Mouse (Mus musculus): ENCODE measurements around the gene Guca1a.
"Not testable (repeated sequence)": the region's sequence is repeated elsewhere in the genome, so short reads cannot be mapped to it uniquely, and the experiment has no call there.

The Guca1a gene

GRCm38 (mm10) chr17:47400451-47400850 lies at the start of gene Guca1a:
TSS of gene Guca1a (minus strand) at chr17:47400584.
- in situ Hi-C loops (cut with MboI; ENCODE audit: low sequenced_read_pairs): no loop called here

- in situ Hi-C loops (cut with MboI; ENCODE audit: low sequenced_read_pairs): no loop called here
Observed at GRCm38 (mm10) chr17:47449432-47449831, 49.0 kb upstream of the Guca1a start.

GRCm38 (mm10) chr17:47448523-47449372 lies 48.4 kb upstream of the Guca1a start:
- in situ Hi-C loops (cut with MboI; ENCODE audit: low sequenced_read_pairs): no loop called here

DNA sequence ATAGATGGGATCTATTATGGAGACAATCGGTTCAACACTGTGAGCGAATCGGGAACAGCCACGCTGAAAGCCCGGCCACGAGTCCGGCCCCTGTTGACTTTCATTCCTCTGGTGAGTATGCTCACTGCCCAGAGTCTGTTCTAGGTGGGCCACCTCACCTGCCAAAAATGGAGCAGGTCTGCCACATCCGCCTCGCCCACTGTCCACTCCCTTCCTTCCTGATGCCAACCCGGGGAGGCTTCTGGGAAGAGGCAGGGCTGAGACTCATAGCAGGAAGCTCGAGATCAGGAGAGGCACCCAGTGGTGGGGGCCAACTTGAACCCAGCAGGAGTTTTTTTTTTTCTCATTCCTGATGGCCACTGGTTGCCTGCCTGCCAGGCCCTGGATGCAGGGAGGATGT lies 46.2 kb upstream of the Guca1a start:
- in situ Hi-C loops (cut with MboI; ENCODE audit: low sequenced_read_pairs): no loop called here

- in situ Hi-C loops (cut with MboI; ENCODE audit: low sequenced_read_pairs): no loop called here
Observed at GRCm38 (mm10) chr17:47446025-47446424, 45.6 kb upstream of the Guca1a start.

GRCm38 (mm10) chr17:47445518-47445917 lies 45.1 kb upstream of the Guca1a start:
- in situ Hi-C loops (cut with MboI; ENCODE audit: low sequenced_read_pairs): no loop called here

DNA sequence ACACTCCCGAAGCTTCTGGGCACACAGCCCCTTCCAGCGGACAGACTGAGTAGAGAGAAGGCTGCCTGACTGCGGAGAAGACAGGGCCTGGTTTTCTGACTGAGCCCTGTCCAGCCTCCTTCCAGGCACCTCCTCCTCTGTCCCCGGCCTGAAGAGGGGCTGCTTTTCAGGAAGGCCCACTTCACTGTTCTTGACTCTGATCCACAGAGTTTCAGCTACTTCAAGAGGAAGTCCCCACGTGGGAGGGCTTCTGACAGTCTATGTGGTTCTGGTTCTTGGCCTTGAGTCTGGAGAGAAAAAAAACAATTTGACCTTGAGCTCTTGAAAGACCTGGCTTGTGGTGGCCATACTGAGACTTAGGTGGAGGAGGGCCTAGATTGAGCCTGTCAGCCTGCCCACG lies 43.7 kb upstream of the Guca1a start:
- in situ Hi-C loops (cut with MboI; ENCODE audit: low sequenced_read_pairs): no loop called here

GRCm38 (mm10) chr17:47442271-47442670 lies 41.9 kb upstream of the Guca1a start:
- in situ Hi-C loops (cut with MboI; ENCODE audit: low sequenced_read_pairs): no loop called here

- in situ Hi-C loops (cut with MboI; ENCODE audit: low sequenced_read_pairs): no loop called here
Observed at GRCm38 (mm10) chr17:47441296-47442051, 41.1 kb upstream of the Guca1a start.

GRCm38 (mm10) chr17:47440359-47440890 lies 40.0 kb upstream of the Guca1a start:
- in situ Hi-C loops (cut with MboI; ENCODE audit: low sequenced_read_pairs): no loop called here

DNA sequence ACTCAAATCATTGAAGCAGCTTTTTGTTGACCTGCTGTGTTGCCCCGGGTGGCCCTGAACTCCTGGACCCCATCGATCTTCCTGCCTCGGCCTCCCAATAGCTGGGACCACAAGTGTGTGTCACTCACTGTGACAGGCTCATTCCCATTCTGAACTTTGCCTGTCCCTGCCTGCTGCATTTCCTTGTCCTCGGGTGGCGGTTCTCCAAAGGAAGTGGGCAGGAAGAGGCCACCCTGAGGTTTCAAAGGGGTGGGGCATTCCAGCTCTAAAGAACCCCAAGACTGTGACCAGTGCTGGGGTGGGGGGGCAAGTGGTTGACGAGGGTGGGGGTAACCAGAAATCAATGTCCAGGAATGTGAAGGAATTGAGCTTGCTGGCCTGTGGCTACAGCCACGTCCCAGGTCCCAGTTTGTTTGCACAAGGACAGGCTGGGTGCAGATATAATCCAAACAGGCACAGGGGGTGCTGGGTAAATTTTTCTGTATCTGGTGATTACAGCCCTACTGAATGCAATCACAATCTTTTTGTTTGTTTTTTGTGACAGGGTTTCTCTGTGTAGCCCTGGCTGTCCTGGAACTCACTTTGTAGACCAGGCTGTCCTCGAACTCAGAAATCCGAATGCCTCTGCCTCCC lies 39.1 kb upstream of the Guca1a start:
- in situ Hi-C loops (cut with MboI; ENCODE audit: low sequenced_read_pairs): no loop called here

DNA sequence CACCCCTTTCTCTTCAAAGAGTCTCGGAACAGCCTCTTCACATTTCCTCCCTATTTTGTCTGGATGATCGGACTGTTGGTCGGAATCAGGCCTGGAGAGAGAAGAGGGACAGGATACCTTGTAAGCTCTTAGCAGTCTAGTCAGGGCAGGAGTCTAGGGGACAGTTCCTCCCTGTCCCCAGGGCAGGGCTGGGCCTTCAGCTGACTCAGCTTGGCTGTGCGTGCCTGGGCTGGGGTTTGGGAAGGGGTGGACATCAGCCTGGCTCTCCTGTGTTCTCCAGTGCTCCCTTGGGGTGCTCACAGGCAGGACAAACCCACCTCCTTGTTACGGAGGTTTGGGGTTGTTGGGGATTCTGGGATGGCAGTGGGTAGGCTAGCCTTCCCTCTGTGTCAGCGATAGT lies 38.2 kb upstream of the Guca1a start:
- in situ Hi-C loops (cut with MboI; ENCODE audit: low sequenced_read_pairs): no loop called here

DNA sequence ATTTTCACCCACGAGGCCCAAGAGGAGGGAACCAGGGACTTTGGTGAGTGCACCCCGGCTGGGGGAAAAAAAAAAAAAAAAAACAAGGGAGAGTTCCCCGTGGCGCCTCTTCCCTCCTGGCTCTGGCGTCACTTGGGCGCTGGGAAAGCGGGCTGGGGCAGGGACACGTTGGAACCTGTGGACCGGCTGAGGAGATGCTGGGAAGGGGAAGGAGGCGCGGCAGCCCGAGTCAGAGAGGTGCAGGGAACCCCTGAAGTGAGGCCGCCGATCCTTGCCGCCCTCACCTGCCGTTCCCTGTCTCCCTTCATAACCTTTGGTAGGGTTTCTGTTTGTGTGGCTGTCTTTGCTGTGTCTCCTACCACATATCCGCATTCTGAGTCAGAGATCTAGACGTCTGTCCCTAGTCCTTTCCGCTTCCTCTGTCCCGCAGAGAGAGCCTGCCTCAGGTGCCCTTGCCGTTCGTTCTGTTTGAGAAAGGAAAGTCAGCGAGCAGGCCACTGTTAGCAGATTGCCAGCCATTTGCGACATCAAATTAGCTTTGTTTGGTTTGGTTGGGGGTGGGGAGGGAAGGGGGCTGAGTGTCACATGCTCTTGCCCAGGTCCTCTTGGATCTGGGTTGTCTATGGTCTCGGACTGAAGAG lies 36.6 kb upstream of the Guca1a start, which contains the start of gene 1700001C19Rik:
TSS of gene 1700001C19Rik (minus strand) at position 470 of the 641 bp plus-strand sequence.
- in situ Hi-C loops (cut with MboI; ENCODE audit: low sequenced_read_pairs): no loop called here

GRCm38 (mm10) chr17:47436156-47436906 lies 35.9 kb upstream of the Guca1a start, which contains the start of gene AI661453:
TSS of gene AI661453 (plus strand) at chr17:47436615.
- in situ Hi-C loops (cut with MboI; ENCODE audit: low sequenced_read_pairs): no loop called here

DNA sequence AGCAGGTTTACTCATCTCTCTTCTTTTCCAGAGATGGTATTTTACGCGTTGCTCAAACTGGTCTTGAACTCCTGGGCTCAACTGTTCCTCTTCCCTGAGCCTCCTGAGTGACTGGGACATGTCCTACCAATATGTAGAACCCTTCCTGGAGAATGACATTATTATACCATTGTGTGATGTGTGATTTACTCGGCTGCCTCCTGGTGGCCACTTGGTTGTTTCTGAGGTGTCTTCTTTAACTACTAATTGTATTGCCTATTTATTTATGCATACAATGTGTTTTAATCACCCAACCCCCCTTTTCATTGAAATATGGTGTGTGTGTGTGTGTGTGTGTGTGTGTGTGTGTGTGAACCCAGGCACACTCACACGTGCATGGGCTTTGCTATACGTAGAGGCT lies 30.4 kb upstream of the Guca1a start:
- in situ Hi-C loops (cut with MboI; ENCODE audit: low sequenced_read_pairs): no loop called here

- in situ Hi-C loops (cut with MboI; ENCODE audit: low sequenced_read_pairs): no loop called here
Observed at GRCm38 (mm10) chr17:47428831-47429304, 28.5 kb upstream of the Guca1a start.

DNA sequence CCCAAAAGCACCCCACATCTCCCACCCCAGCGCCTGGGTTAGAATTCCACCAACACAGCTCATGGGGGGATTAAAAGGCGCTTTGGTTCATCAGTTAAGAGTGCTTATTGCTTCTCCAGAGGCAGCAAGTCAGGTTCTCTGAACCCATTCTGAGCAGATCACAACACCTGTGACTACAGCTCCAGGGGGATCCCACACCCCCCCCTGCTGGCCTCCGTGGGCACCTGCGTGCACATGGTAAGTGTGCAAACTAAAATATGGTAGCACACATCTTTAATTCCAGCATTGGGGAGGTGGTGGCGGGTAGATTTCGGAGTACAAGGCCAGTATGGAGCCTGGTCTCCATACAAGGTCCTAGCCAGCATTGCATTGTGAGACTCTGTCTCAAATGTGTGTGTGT lies 26.9 kb upstream of the Guca1a start:
- in situ Hi-C loops (cut with MboI; ENCODE audit: low sequenced_read_pairs): no loop called here

DNA sequence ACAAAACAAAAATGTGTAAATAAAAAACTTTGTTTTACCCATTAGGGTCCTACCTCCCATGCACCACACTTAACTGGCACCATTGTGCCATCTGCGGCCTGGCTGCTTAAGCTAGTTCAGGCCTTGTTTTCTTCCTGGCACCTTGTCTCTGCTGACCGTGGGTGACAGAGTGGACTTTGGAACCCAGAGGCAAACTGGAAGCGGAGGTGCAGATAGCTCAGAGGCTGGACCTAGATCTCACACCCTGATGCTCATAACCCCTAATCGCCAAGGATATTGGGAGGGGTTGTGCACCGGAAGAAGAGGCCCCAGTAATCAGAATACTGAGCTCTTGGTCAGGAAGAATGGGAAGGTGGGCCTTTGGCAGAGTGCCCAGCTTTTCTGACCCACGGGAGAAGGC lies 23.8 kb upstream of the Guca1a start:
- in situ Hi-C loops (cut with MboI; ENCODE audit: low sequenced_read_pairs): no loop called here

DNA sequence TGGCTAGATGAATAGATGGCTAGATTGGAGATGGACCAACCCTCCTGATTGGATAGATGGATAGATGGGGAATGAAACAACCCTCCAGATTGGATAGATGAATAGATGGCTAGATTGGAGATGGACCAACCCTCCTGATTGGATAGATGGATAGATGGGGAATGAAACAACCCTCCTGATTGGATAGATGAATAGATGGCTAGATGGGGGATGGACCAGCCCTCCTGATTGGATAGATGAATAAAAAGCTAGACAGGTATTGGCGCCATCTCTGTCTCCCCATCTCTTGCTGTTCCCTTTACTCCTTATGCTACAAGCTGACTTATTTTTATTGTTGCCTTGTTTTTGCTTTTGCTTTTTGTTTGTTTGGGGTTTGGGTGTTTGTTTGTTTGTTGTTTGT lies 22.2 kb upstream of the Guca1a start:
- in situ Hi-C loops (cut with MboI; ENCODE audit: low sequenced_read_pairs): not testable (repeated sequence)

- in situ Hi-C loops (cut with MboI; ENCODE audit: low sequenced_read_pairs): no loop called here
Observed at GRCm38 (mm10) chr17:47421566-47421965, 21.2 kb upstream of the Guca1a start.

All from CH12F3 (cell line).